In genomic region chr3:87620218-87620891, GRCm38 (mm10) we compare ENCODE assay signal across 9 mouse cellular contexts. TPM values are rescaled to one million over a fixed set of nuclear protein-coding genes. Genes with fewer than 3 reads are reported as not detected.
DNase-seq lines count a peak whose midpoint lies in the region; ATAC-seq lines count a peak whose summit lies in the region.
"Had no signal": no experiment of that assay in that cellular context is flagged by ENCODE, and none has a peak within 500 bp of the region (broad histone marks: within the 10 kb centered on the region; RNA-seq: fewer than 3 reads in every experiment).

No protein-coding gene starts in this region.

- peaks cover 20% of the 10 kb centered on the region for H3K4me1 ChIP-seq in lung, embryonic 16.5 days (replicated peaks; ENCODE audit: control insufficient read depth, insufficient read depth, low read length)
- peaks cover 36% of the 10 kb centered on the region for H3K4me1 ChIP-seq in forebrain, embryonic 16.5 days (replicated peaks; ENCODE audit: control insufficient read depth, insufficient read depth, low read length)
- peaks cover 44% of the 10 kb centered on the region for H3K4me1 ChIP-seq in liver, embryonic 13.5 days (replicated peaks)

- H3K4me3 ChIP-seq in lung, embryonic 16.5 days (ENCODE audit: low read length): peak overlapping the region; percentile 34
- peak overlapping the region; percentile 61 for H3K4me3 ChIP-seq in forebrain, embryonic 16.5 days (replicated peaks; ENCODE audit: low read length)
- peak overlapping the region; percentile 22 for H3K4me3 ChIP-seq in liver, embryonic 13.5 days (replicated peaks)

- no peak for ATAC-seq in lung, embryonic 16.5 days (ENCODE audit: low read depth)
- ATAC-seq in forebrain, embryonic 16.5 days: no peak
- no peak for ATAC-seq in liver, embryonic 13.5 days (ENCODE audit: low read depth)
- ATAC-seq in megakaryocyte-erythroid progenitor cell, adult 5-6 weeks (replicated peaks; ENCODE audit: low FRiP score, low TSS enrichment, poor library complexity, severe bottlenecking): no peak
- ATAC-seq: activated CD4-positive, CD25-positive, alpha-beta regulatory T cell, adult 4 months had no signal

- no peaks in the 10 kb centered on the region for H3K27me3 ChIP-seq in lung, embryonic 16.5 days (ENCODE audit: control insufficient read depth, insufficient read depth, low read depth, low read length)
- H3K27me3 ChIP-seq in forebrain, embryonic 16.5 days (replicated peaks; ENCODE audit: control insufficient read depth, insufficient read depth, low read length): no peaks in the 10 kb centered on the region
- H3K27me3 ChIP-seq in liver, embryonic 13.5 days: peaks cover 19% of the 10 kb centered on the region

- DNase-seq in lung, postnatal 14 days: no peak
- no peak for DNase-seq in liver, embryonic 13.5 days
- peak; percentile 40 for DNase-seq in yolk sac, embryonic 10.5 days (ENCODE audit: low spot score)
- DNase-seq in embryo, embryonic 10.5 days (ENCODE audit: low spot score): no peak
- DNase-seq: gastrocnemius, postnatal 36 days had no signal

- H3K4me2 ChIP-seq in lung, embryonic 16.5 days (ENCODE audit: low read depth, low read length): peak overlapping the region; percentile 93
- H3K4me2 ChIP-seq in forebrain, embryonic 16.5 days (ENCODE audit: low read length): peak overlapping the region; percentile 93
- H3K4me2 ChIP-seq in liver, embryonic 13.5 days: peak overlapping the region; percentile 88

- H3K9me3 ChIP-seq in lung, embryonic 16.5 days (ENCODE audit: control insufficient read depth, low read length): no peaks in the 10 kb centered on the region
- H3K9me3 ChIP-seq in forebrain, embryonic 16.5 days (ENCODE audit: control insufficient read depth, low read length): no peaks in the 10 kb centered on the region
- H3K9me3 ChIP-seq in liver, embryonic 13.5 days (replicated peaks): no peaks in the 10 kb centered on the region

- H3K27ac ChIP-seq in lung, embryonic 16.5 days (ENCODE audit: low read length): no peak overlapping the region
- H3K27ac ChIP-seq in forebrain, embryonic 16.5 days (ENCODE audit: low read length): no peak overlapping the region
- no peak overlapping the region for H3K27ac ChIP-seq in liver, embryonic 13.5 days

- no peaks in the 10 kb centered on the region for H3K36me3 ChIP-seq in lung, embryonic 16.5 days (ENCODE audit: control insufficient read depth, insufficient read depth, low read length)
- H3K36me3 ChIP-seq in forebrain, embryonic 16.5 days (ENCODE audit: control insufficient read depth, insufficient read depth): no peaks in the 10 kb centered on the region
- H3K36me3 ChIP-seq in liver, embryonic 13.5 days: no peaks in the 10 kb centered on the region

- 33% methylated on average over 7 of the region's 7 CpGs for WGBS in lung, embryonic 16.5 days
- 54% methylated on average over 7 of the region's 7 CpGs for WGBS in forebrain, embryonic 16.5 days
- 58% methylated on average over 7 of the region's 7 CpGs for WGBS in liver, embryonic 13.5 days (ENCODE audit: insufficient replicate concordance)

- H3K9ac ChIP-seq in lung, embryonic 16.5 days (ENCODE audit: low read length): peak overlapping the region; percentile 53
- H3K9ac ChIP-seq in forebrain, embryonic 16.5 days (replicated peaks; ENCODE audit: low read depth, low read length): peak overlapping the region; percentile 42
- H3K9ac ChIP-seq in liver, embryonic 13.5 days: no peak overlapping the region

RNA-seq across cellular contexts. Expression of gene Arhgef11, which starts 3.0 kb away (rescaled TPM):
- polyA plus RNA-seq in lung, embryonic 16.5 days (2015; fragmentation: Nextera tagmentation; extraction: Ambion mirVana): 15.4 and 15.5 TPM in 2 replicates
- 23.0 and 27.4 TPM in 2 replicates for polyA plus RNA-seq in forebrain, embryonic 16.5 days (2015; fragmentation: Nextera tagmentation; extraction: Ambion mirVana)
- polyA plus RNA-seq in liver, embryonic 13.5 days (2015; fragmentation: Nextera tagmentation; extraction: Ambion mirVana): 2.3 and 2.9 TPM in 2 replicates
- total RNA-seq in megakaryocyte-erythroid progenitor cell, adult 5-6 weeks (2014; fragmentation: Nextera tagmentation): 4.7 and 5.3 TPM in 2 replicates
- total RNA-seq in megakaryocyte-erythroid progenitor cell, adult 5-6 weeks (2017): 1.9 and 2.1 TPM in 2 replicates
